Mouse (Mus musculus): ENCODE data around the gene Mrpl33. TPM values are rescaled to one million over a fixed set of nuclear protein-coding genes. Genes with fewer than 3 reads are reported as not detected.

Gene Mrpl33
- 909 and 1,351 TPM in 2 replicates for polyA plus RNA-seq (2015; fragmentation: Nextera tagmentation; extraction: Ambion mirVana)

DNA sequence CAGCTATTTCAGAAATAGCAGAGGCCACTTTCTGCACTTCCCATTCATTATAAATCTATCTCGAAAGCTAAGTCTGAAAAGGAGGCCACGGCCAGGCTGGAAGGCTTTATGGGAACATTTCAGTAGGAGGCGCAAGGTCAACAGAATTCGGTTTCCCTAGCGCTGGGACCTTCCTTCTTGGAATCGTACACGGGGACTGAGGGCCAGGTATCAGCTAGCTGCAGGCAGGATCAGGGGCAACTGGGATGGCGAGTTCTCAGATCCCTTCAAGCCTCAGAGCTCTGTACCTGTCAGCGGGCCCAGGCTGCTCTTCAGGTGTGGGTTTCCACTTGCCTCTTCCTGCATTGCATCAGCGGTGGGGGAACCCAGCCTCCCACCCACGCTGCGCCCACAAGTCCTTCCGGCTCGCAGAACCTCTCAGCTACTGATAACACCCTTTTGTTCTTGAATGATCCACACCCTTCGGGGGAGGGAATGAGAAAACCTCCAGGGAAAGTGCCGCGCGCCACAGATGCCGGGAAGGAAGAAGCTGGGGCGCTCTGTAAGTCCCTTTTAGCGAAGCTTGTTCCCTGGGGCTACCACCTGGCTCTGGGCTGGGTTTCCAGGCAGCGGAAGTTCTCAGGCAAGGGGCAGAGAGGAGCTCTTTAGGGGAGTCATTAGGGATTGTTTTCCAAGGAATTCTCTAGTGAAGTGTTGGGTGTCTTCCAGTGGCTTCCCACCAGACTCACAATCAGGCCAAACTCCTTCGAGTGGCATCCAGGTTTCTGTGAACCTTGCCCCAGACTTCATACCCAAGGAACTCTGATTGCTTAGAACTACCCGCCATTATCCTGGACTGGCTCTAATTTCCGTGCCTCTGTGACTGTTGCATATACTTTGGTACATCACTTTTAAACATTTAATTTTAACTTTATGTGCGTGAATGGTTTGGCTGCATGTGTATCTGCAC, at the start of gene Mrpl33:
Gene Mrpl33 (plus strand): TSS at position 455 of the 949 bp plus-strand sequence.

DNA sequence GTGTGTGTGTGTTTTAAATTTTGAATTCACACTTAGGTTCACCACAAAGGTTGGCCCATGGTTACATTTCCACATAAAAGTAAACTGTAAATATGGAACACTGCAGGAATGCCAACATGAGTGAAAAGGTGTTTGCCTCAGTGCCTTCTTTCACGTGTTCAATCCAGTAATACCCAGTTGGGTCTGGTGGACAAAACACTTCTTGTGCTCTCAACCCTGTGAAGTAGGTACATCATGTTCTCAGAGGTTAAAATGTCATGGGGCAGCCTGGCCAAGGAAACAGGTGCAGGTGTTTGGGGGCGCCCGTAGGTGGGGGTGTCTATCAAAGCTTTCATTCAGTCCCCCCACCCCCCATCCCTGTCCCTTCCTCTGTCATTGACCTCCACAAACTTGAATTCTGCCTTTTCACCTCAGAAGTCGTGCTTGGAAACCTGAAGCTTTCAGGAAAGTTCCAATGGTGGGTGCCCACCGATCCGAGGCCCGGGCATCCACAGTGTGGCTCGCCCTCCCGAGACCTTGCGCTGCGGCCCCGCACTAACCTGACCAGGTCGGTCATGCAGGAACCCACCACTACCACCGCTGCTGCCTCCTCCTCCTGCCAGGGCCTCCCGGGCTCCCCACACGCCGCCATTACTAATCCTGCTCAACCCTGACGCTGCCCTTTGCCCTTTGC, 100.4 kb downstream of the Mrpl33 start, which contains the start of gene Rbks:
Gene Rbks (minus strand): TSS at position 657 of the 673 bp plus-strand sequence.

DNA sequence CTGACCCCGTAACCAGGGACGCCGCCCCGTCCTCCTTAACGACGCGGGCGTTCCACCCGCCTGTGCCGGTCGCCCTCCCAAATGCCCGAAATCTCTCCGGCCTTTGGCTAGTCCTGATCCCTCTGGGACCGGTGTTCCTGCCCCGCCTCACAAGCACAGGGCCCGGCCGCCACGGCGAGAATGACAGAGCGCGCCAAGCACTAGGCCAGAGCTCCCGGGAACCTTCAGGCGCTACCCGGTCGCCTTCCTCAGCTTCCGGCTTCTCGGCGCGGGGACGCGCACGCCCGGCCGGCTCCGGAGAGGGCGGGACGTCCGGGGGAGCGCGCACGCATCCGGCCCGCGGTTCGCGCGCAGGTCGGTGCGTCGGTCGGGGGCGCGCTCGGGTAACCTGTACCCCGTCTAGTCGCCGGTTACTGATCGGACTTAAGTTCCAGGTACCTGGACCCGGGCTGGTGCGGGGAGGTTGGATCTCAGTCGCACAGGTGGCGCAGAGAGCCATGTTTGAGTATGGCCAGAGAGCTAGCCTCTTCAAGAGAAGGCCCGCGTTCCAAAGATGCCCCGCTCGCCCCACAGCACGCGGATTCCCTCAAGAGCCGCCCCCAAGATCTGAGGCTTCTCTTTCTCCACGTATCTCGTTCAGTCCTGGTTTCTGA, 101.0 kb downstream of the Mrpl33 start, which contains the start of gene Babam2:
Gene Babam2 (plus strand): TSS at position 41 of the 653 bp plus-strand sequence.

Small RNA genes within 50 kb of the gene (microRNA-seq; reads per million reads assigned to microRNA genes)
- gene Mir3473e (ENCODE audit: borderline replicate concordance, insufficient number of aligned reads): not detected

Other genes with a start within 250 kb of the Mrpl33 start
- 23.4 and 26.2 TPM in 2 replicates for gene Zfp512, start 144.5 kb upstream of the Mrpl33 start, polyA plus RNA-seq (2015; fragmentation: Nextera tagmentation; extraction: Ambion mirVana)
- gene 4930548H24Rik, start 111.2 kb upstream of the Mrpl33 start, polyA plus RNA-seq (2015; fragmentation: Nextera tagmentation; extraction: Ambion mirVana): not detected in 2 replicates
- gene Gpn1, start 102.2 kb upstream of the Mrpl33 start, polyA plus RNA-seq (2015; fragmentation: Nextera tagmentation; extraction: Ambion mirVana): 21.0 and 32.6 TPM in 2 replicates
- 16.7 and 22.3 TPM in 2 replicates for gene Slc4a1ap, start 69.9 kb upstream of the Mrpl33 start, polyA plus RNA-seq (2015; fragmentation: Nextera tagmentation; extraction: Ambion mirVana)
- gene Supt7l, start 69.1 kb upstream of the Mrpl33 start, polyA plus RNA-seq (2015; fragmentation: Nextera tagmentation; extraction: Ambion mirVana): 12.0 and 17.2 TPM in 2 replicates
- 8.3 and 10.6 TPM in 2 replicates for gene Rbks, start 100.7 kb downstream of the Mrpl33 start, polyA plus RNA-seq (2015; fragmentation: Nextera tagmentation; extraction: Ambion mirVana)
- 42.9 and 83.8 TPM in 2 replicates for gene Babam2, start 100.7 kb downstream of the Mrpl33 start, polyA plus RNA-seq (2015; fragmentation: Nextera tagmentation; extraction: Ambion mirVana)